Mouse (Mus musculus): ENCODE results near the gene Gm15517. TPM values are rescaled to one million over a fixed set of nuclear protein-coding genes. Genes with fewer than 3 reads are reported as not detected.
"Not testable (repeated sequence)": the region's sequence is repeated elsewhere in the genome, so short reads cannot be mapped to it uniquely, and the experiment has no call there.

Gene Gm15517
- polyA plus RNA-seq, 1 experiment from 2014 or later, result not detected

GRCm38 (mm10) chr7:44277250-44277622 is 16.0 kb downstream of the Gm15517 start:
- 55% methylated on average over 2 of the region's 2 CpGs for WGBS (ENCODE audit: missing documents)
- Histone ChIP-seq H3K36me3 (ENCODE audit: inconsistent target) (no peaks in the 10 kb centered on the region), H3K27ac (no peak overlapping the region), H3K4me3 (ENCODE audit: inconsistent target) (no peak overlapping the region), H3K79me2 (ENCODE audit: inconsistent target) (no peaks in the 10 kb centered on the region)

- H3K4me3 ChIP-seq (ENCODE audit: inconsistent target), result no peak overlapping the region
- WGBS (ENCODE audit: missing documents), result 0% methylated on average over 1 of the region's 1 CpGs
- no peak overlapping the region for H3K27ac ChIP-seq
- no peaks in the 10 kb centered on the region for H3K36me3 ChIP-seq (ENCODE audit: inconsistent target)
- no peaks in the 10 kb centered on the region for H3K79me2 ChIP-seq (ENCODE audit: inconsistent target)
These were observed 19.7 kb downstream of the Gm15517 start for GRCm38 (mm10) chr7:44280959-44281358.

GRCm38 (mm10) chr7:44281586-44281985 is 20.3 kb downstream of the Gm15517 start:
- Histone ChIP-seq H3K27ac (no peak overlapping the region), H3K4me3 (ENCODE audit: inconsistent target) (no peak overlapping the region), H3K79me2 (ENCODE audit: inconsistent target) (no peaks in the 10 kb centered on the region), H3K36me3 (ENCODE audit: inconsistent target) (no peaks in the 10 kb centered on the region)
- WGBS (ENCODE audit: missing documents), result 88% methylated on average over 7 of the region's 7 CpGs

GRCm38 (mm10) chr7:44287760-44288159 is 26.5 kb downstream of the Gm15517 start:
- Histone ChIP-seq H3K4me3 (ENCODE audit: inconsistent target) (no peak overlapping the region), H3K27ac (no peak overlapping the region), H3K79me2 (ENCODE audit: inconsistent target) (no peaks in the 10 kb centered on the region), H3K36me3 (ENCODE audit: inconsistent target) (no peaks in the 10 kb centered on the region)
- 70% methylated on average over 6 of the region's 7 CpGs for WGBS (ENCODE audit: missing documents)

- H3K79me2 ChIP-seq (ENCODE audit: inconsistent target), result no peaks in the 10 kb centered on the region
- no peaks in the 10 kb centered on the region for H3K36me3 ChIP-seq (ENCODE audit: inconsistent target)
- H3K27ac ChIP-seq, result no peak overlapping the region
- WGBS (ENCODE audit: missing documents), result 85% methylated on average over 4 of the region's 4 CpGs
- H3K4me3 ChIP-seq (ENCODE audit: inconsistent target), result no peak overlapping the region
These were observed 29.7 kb downstream of the Gm15517 start for GRCm38 (mm10) chr7:44290986-44291385.

- Histone ChIP-seq H3K4me3 (ENCODE audit: inconsistent target) (no peak overlapping the region), H3K36me3 (ENCODE audit: inconsistent target) (no peaks in the 10 kb centered on the region), H3K27ac (no peak overlapping the region), H3K79me2 (ENCODE audit: inconsistent target) (no peaks in the 10 kb centered on the region)
- WGBS (ENCODE audit: missing documents), result 58% methylated on average over 4 of the region's 4 CpGs
These were observed 30.2 kb downstream of the Gm15517 start for GRCm38 (mm10) chr7:44291418-44291817.

GRCm38 (mm10) chr7:44297501-44297900 is 36.3 kb downstream of the Gm15517 start:
- H3K79me2 ChIP-seq (ENCODE audit: inconsistent target); H3K36me3 ChIP-seq (ENCODE audit: inconsistent target); H3K4me3 ChIP-seq (ENCODE audit: inconsistent target); H3K27ac ChIP-seq: not testable (repeated sequence)
- WGBS (ENCODE audit: missing documents), result 75% methylated on average over 2 of the region's 2 CpGs

GRCm38 (mm10) chr7:44303346-44304340 is 42.4 kb downstream of the Gm15517 start:
- Histone ChIP-seq H3K79me2 (ENCODE audit: inconsistent target) (no peaks in the 10 kb centered on the region), H3K4me3 (ENCODE audit: inconsistent target) (peak overlapping the region; percentile 55), H3K27ac (peak overlapping the region; percentile 75), H3K36me3 (ENCODE audit: inconsistent target) (no peaks in the 10 kb centered on the region)
- 88% methylated on average over 14 of the region's 14 CpGs for WGBS (ENCODE audit: missing documents)

- H3K4me3 ChIP-seq (ENCODE audit: inconsistent target), result peak overlapping the region; percentile 55
- no peaks in the 10 kb centered on the region for H3K36me3 ChIP-seq (ENCODE audit: inconsistent target)
- WGBS (ENCODE audit: missing documents), result 5% methylated on average over 25 of the region's 25 CpGs
- peak overlapping the region; percentile 75 for H3K27ac ChIP-seq
- H3K79me2 ChIP-seq (ENCODE audit: inconsistent target), result no peaks in the 10 kb centered on the region
These were observed 43.2 kb downstream of the Gm15517 start for GRCm38 (mm10) chr7:44304463-44304774.

GRCm38 (mm10) chr7:44304775-44305641 is 43.8 kb downstream of the Gm15517 start:
- H3K36me3 ChIP-seq (ENCODE audit: inconsistent target), result no peaks in the 10 kb centered on the region
- WGBS (ENCODE audit: missing documents), result under 1% methylated on average over 49 of the region's 49 CpGs
- H3K4me3 ChIP-seq (ENCODE audit: inconsistent target), result peak overlapping the region; percentile 55
- H3K79me2 ChIP-seq (ENCODE audit: inconsistent target), result no peaks in the 10 kb centered on the region
- peak overlapping the region; percentile 75 for H3K27ac ChIP-seq

- H3K36me3 ChIP-seq (ENCODE audit: inconsistent target), result no peaks in the 10 kb centered on the region
- H3K4me3 ChIP-seq (ENCODE audit: inconsistent target), result no peak overlapping the region
- 30% methylated on average over 16 of the region's 16 CpGs for WGBS (ENCODE audit: missing documents)
- H3K27ac ChIP-seq, result no peak overlapping the region
- no peaks in the 10 kb centered on the region for H3K79me2 ChIP-seq (ENCODE audit: inconsistent target)
These were observed 44.4 kb downstream of the Gm15517 start for GRCm38 (mm10) chr7:44305686-44306085.

- H3K4me3 ChIP-seq (ENCODE audit: inconsistent target), result no peak within 1 kb of the TSS
- H3K27ac ChIP-seq, result no peak within 1 kb of the TSS
- H3K36me3 ChIP-seq (ENCODE audit: inconsistent target), result no peaks in the 10 kb centered on the region
- H3K79me2 ChIP-seq (ENCODE audit: inconsistent target), result no peaks in the 10 kb centered on the region
- 73% methylated on average over 5 of the region's 6 CpGs for WGBS (ENCODE audit: missing documents)
These were observed 45.4 kb downstream of the Gm15517 start, which contains the start of gene Clec11a for GRCm38 (mm10) chr7:44306516-44307240. TSS of gene Clec11a (minus strand) at chr7:44306902.

GRCm38 (mm10) chr7:44307261-44308020 is 46.2 kb downstream of the Gm15517 start:
- Histone ChIP-seq H3K79me2 (ENCODE audit: inconsistent target) (no peaks in the 10 kb centered on the region), H3K27ac (no peak overlapping the region), H3K36me3 (ENCODE audit: inconsistent target) (no peaks in the 10 kb centered on the region), H3K4me3 (ENCODE audit: inconsistent target) (no peak overlapping the region)
- 68% methylated on average over 9 of the region's 9 CpGs for WGBS (ENCODE audit: missing documents)

Data from macrophage (primary cell).